Mouse (Mus musculus): ENCODE data around the gene Mmp10. TPM values are rescaled to one million over a fixed set of nuclear protein-coding genes. Genes with fewer than 3 reads are reported as not detected.

The Mmp10 gene
- polyA plus RNA-seq, 1 experiment from 2014 or later: not detected

DNA sequence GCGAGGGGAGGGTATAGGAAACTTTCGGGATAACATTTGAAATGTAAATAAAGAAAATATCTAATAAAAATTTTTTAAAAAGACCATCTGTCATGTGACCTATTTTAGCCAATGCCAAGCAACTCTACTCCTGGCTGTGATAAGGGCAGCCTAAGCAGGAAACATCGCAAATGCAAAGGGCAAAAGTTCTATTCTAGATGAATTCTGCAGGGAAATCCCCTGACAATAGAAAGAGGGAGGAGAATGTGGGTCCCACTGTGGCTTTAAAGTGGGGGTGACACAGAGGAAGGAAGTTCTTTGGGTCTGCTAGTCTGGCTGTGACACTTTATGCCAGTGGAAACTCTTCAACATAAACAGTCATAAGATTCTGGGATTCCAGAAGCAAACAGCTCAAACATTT, 51.4 kb downstream of the Mmp10 start:
- H3K4me2 ChIP-seq (ENCODE audit: low read length): no peak overlapping the region
- H3K9ac ChIP-seq (ENCODE audit: low read length): no peak overlapping the region
- H3K27ac ChIP-seq (replicated peaks in 1 of 2; ENCODE audit: control insufficient read depth in 1 of 2, insufficient read depth in 1 of 2, low read depth in 2 of 2, low read length in 2 of 2): no peak overlapping the region
- H3K9me3 ChIP-seq (ENCODE audit: control insufficient read depth, low read length): no peaks in the 10 kb centered on the region
- 69% methylated on average over 3 of the region's 3 CpGs for WGBS
- ATAC-seq (ENCODE audit: insufficient number of reproducible peaks, insufficient read depth, low FRiP score, low read depth): no peak
- H3K4me3 ChIP-seq (ENCODE audit: control insufficient read depth in 1 of 2, insufficient read depth in 1 of 2, low read depth in 1 of 2, low read length in 2 of 2): no peak overlapping the region
- H3K27me3 ChIP-seq (ENCODE audit: control insufficient read depth, insufficient read depth, low read length): no peaks in the 10 kb centered on the region
- no peaks in the 10 kb centered on the region; a peak in 1 of 4 replicates for H3K4me1 ChIP-seq (ENCODE audit: control insufficient read depth in 2 of 2, insufficient read depth in 2 of 2, low read length in 2 of 2)
- H3K36me3 ChIP-seq (ENCODE audit: control insufficient read depth, insufficient read depth, low read length): no peaks in the 10 kb centered on the region

GRCm38 (mm10) chr9:7554382-7554781, 52.2 kb downstream of the Mmp10 start:
- 22% methylated on average over 3 of the region's 3 CpGs for WGBS
- no peaks in the 10 kb centered on the region for H3K27me3 ChIP-seq (ENCODE audit: control insufficient read depth, insufficient read depth, low read length)
- H3K4me2 ChIP-seq (ENCODE audit: low read length): no peak overlapping the region
- no peak overlapping the region for H3K27ac ChIP-seq (replicated peaks in 1 of 2; ENCODE audit: control insufficient read depth in 1 of 2, insufficient read depth in 1 of 2, low read depth in 2 of 2, low read length in 2 of 2)
- H3K9me3 ChIP-seq (ENCODE audit: control insufficient read depth, low read length): no peaks in the 10 kb centered on the region
- H3K4me3 ChIP-seq (ENCODE audit: control insufficient read depth in 1 of 2, insufficient read depth in 1 of 2, low read depth in 1 of 2, low read length in 2 of 2): no peak overlapping the region
- no peaks in the 10 kb centered on the region for H3K36me3 ChIP-seq (ENCODE audit: control insufficient read depth, insufficient read depth, low read length)
- H3K9ac ChIP-seq (ENCODE audit: low read length): no peak overlapping the region
- no peak for ATAC-seq (ENCODE audit: insufficient number of reproducible peaks, insufficient read depth, low FRiP score, low read depth)
- H3K4me1 ChIP-seq (ENCODE audit: control insufficient read depth in 2 of 2, insufficient read depth in 2 of 2, low read length in 2 of 2): no peaks in the 10 kb centered on the region; a peak in 1 of 4 replicates

DNA sequence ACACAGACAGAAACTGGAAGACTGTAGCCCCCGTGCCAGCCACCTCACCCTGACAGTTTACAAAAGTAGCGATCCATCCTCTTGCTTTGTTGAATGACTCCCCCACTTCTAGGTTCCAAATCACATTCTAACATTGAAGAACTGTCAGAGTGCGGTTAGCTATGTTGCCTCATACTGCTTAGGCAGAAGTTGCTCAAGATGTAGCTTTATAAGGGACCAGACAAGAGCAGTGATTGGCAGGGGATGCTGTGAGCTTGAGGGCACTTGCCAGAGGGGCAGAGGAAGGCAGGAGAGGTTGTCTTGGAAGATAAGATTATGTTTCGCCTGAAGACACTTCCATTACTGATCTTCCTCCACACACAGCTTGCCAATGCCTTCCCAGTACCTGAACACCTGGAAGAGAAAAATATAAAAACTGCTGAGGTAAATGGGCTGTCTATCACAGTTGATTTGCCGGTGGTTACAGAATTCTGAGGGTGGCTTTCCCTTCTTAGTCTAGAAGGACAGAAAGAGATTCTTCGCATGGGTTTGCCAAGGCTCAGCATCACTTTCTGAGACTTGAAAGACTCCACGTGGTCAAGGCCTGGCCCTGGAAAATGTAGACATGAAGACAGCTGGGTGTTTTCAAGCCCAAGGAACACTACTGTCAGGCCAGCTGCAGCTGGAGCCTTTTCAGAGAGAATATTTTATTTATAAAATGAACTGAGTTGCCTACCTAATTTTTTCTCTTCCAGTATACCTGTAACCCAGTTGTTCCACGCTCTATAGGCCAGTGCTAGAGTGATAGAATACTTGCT, 56.3 kb downstream of the Mmp10 start, which contains the start of gene Mmp8:
TSS of gene Mmp8 (plus strand) at position 236 of the 797 bp plus-strand sequence.
- H3K4me2 ChIP-seq (ENCODE audit: low read length): no peak within 1 kb of the TSS
- H3K27ac ChIP-seq (replicated peaks in 1 of 2; ENCODE audit: control insufficient read depth in 1 of 2, insufficient read depth in 1 of 2, low read depth in 2 of 2, low read length in 2 of 2): no peak within 1 kb of the TSS
- H3K4me1 ChIP-seq (ENCODE audit: control insufficient read depth in 2 of 2, insufficient read depth in 2 of 2, low read length in 2 of 2): no peaks in the 10 kb centered on the region; a peak in 1 of 4 replicates
- H3K9me3 ChIP-seq (ENCODE audit: control insufficient read depth, low read length): no peaks in the 10 kb centered on the region
- 74% methylated on average over 8 of the region's 8 CpGs for WGBS
- H3K4me3 ChIP-seq (ENCODE audit: control insufficient read depth in 1 of 2, insufficient read depth in 1 of 2, low read depth in 1 of 2, low read length in 2 of 2): no peak within 1 kb of the TSS
- no peak for ATAC-seq (ENCODE audit: insufficient number of reproducible peaks, insufficient read depth, low FRiP score, low read depth)
- H3K36me3 ChIP-seq (ENCODE audit: control insufficient read depth, insufficient read depth, low read length): no peaks in the 10 kb centered on the region
- H3K27me3 ChIP-seq (ENCODE audit: control insufficient read depth, insufficient read depth, low read length): no peaks in the 10 kb centered on the region
- no peak within 1 kb of the TSS for H3K9ac ChIP-seq (ENCODE audit: low read length)

Other genes starting within 250 kb of the Mmp10 start
- gene Mmp13, start 229.8 kb upstream of the Mmp10 start, polyA plus RNA-seq (2014; fragmentation: Nextera tagmentation; extraction: Ambion mirVana): 0.22 and 0.24 TPM in 2 replicates
- 0.39 and 1.8 TPM in 2 replicates for gene Mmp12, start 158.0 kb upstream of the Mmp10 start, polyA plus RNA-seq (2014; fragmentation: Nextera tagmentation; extraction: Ambion mirVana)
- gene Mmp1b, start 114.3 kb upstream of the Mmp10 start, polyA plus RNA-seq (2014; fragmentation: Nextera tagmentation; extraction: Ambion mirVana): not detected in 2 replicates
- not detected in 2 replicates for gene Mmp3, start 56.5 kb upstream of the Mmp10 start, polyA plus RNA-seq (2014; fragmentation: Nextera tagmentation; extraction: Ambion mirVana)
- gene Mmp8, start 56.1 kb downstream of the Mmp10 start, polyA plus RNA-seq (2014; fragmentation: Nextera tagmentation; extraction: Ambion mirVana): 0.14 and 0.24 TPM in 2 replicates
- gene Mmp27, start 69.0 kb downstream of the Mmp10 start, polyA plus RNA-seq (2014; fragmentation: Nextera tagmentation; extraction: Ambion mirVana): not detected in 2 replicates
- gene Mmp20, start 125.9 kb downstream of the Mmp10 start, polyA plus RNA-seq (2014; fragmentation: Nextera tagmentation; extraction: Ambion mirVana): not detected in 2 replicates
- not detected in 2 replicates for gene Mmp7, start 189.7 kb downstream of the Mmp10 start, polyA plus RNA-seq (2014; fragmentation: Nextera tagmentation; extraction: Ambion mirVana)

All from heart, embryonic 14.5 days (tissue).